Mouse (Mus musculus): ENCODE results near the gene Rusc2.

The Rusc2 gene

GRCm38 (mm10) chr4:43416071-43416490 lies 34.3 kb downstream of the Rusc2 start:
- DNase-seq (ENCODE audit: low read depth), result no peak

GRCm38 (mm10) chr4:43417269-43418062 lies 35.7 kb downstream of the Rusc2 start:
- DNase-seq (ENCODE audit: low read depth), result no peak

- DNase-seq (ENCODE audit: low read depth), result no peak
Measured at GRCm38 (mm10) chr4:43418450-43418849, 36.7 kb downstream of the Rusc2 start.

GRCm38 (mm10) chr4:43418973-43419656 lies 37.3 kb downstream of the Rusc2 start:
- DNase-seq (ENCODE audit: low read depth), result no peak

- peak; percentile 69 for DNase-seq (ENCODE audit: low read depth)
Measured at GRCm38 (mm10) chr4:43419801-43420281, 38.1 kb downstream of the Rusc2 start.

GRCm38 (mm10) chr4:43420305-43420704 lies 38.5 kb downstream of the Rusc2 start:
- peak; percentile 92 for DNase-seq (ENCODE audit: low read depth)

GRCm38 (mm10) chr4:43421632-43422240 lies 40.0 kb downstream of the Rusc2 start:
- DNase-seq (ENCODE audit: low read depth), result no peak

- DNase-seq (ENCODE audit: low read depth), result no peak
Measured at GRCm38 (mm10) chr4:43423267-43423934, 41.6 kb downstream of the Rusc2 start.

- no peak for DNase-seq (ENCODE audit: low read depth)
Measured at GRCm38 (mm10) chr4:43424072-43424471, 42.3 kb downstream of the Rusc2 start.

- no peak for DNase-seq (ENCODE audit: low read depth)
Measured at GRCm38 (mm10) chr4:43425197-43425596, 43.4 kb downstream of the Rusc2 start.

- no peak for DNase-seq (ENCODE audit: low read depth)
Measured at GRCm38 (mm10) chr4:43425648-43426380, 44.0 kb downstream of the Rusc2 start.

GRCm38 (mm10) chr4:43426487-43426886 lies 44.7 kb downstream of the Rusc2 start:
- DNase-seq (ENCODE audit: low read depth), result no peak

- DNase-seq (ENCODE audit: low read depth), result no peak
Measured at GRCm38 (mm10) chr4:43427501-43428179, 45.9 kb downstream of the Rusc2 start.

- no peak for DNase-seq (ENCODE audit: low read depth)
Measured at GRCm38 (mm10) chr4:43428180-43428861, 46.5 kb downstream of the Rusc2 start.

GRCm38 (mm10) chr4:43428946-43429345 lies 47.2 kb downstream of the Rusc2 start, which contains the start of gene Fam166b:
Fam166b (minus strand) TSS chr4:43429134.
- no peak for DNase-seq (ENCODE audit: low read depth)

GRCm38 (mm10) chr4:43431690-43432089 lies 49.9 kb downstream of the Rusc2 start:
- peak; percentile 91 for DNase-seq (ENCODE audit: low read depth)

- DNase-seq (ENCODE audit: low read depth), result no peak
Measured at GRCm38 (mm10) chr4:43432832-43433231, 51.1 kb downstream of the Rusc2 start.

GRCm38 (mm10) chr4:43441639-43442038 lies 59.9 kb downstream of the Rusc2 start, which contains the start of gene Tesk1:
Tesk1 (plus strand) TSS chr4:43441939.
- DNase-seq (ENCODE audit: low read depth), result no peak

GRCm38 (mm10) chr4:43442044-43442443 lies 60.3 kb downstream of the Rusc2 start:
- DNase-seq (ENCODE audit: low read depth), result peak; percentile 99
